Mouse (Mus musculus) limb, embryonic 13.5 days (tissue): ENCODE measurements at regions not wholly inside any gene's neighbourhood (a gene's known extent, or its start where the extent isn't known, plus 50 kb on each side); places are given as distances from the start of the nearest gene placed in this dataset.

ENCODE experiments used
- ATAC-seq: fragments of 200-750 bp; cut with Nextera tagmentation; 2 replicates; pipeline ENCODE4 v1.8.0; 2017; ENCODE audit warnings: low read depth, moderate number of reproducible peaks, moderate TSS enrichment; ENCODE audit not compliant: low FRiP score
- H3K27ac ChIP-seq: fragments of 300-500 bp; sonication (generic); 2 replicates; pipeline ENCODE4 v1.5.1; 2015; ENCODE audit warnings: inconsistent platforms, mild to moderate bottlenecking, moderate library complexity
- H3K27me3 ChIP-seq: fragments of 300-500 bp; sonication (generic); 2 replicates; pipeline ENCODE4 v1.6.1; 2015; ENCODE audit warnings: mild to moderate bottlenecking, inconsistent platforms
- H3K36me3 ChIP-seq: fragments of 300-500 bp; sonication (generic); 2 replicates; pipeline ENCODE4 v1.6.1; 2015; ENCODE audit warnings: inconsistent platforms, mild to moderate bottlenecking, moderate library complexity
- H3K4me1 ChIP-seq: fragments of 300-500 bp; sonication (generic); 2 replicates; pipeline ENCODE4 v1.6.1; 2015; ENCODE audit warnings: inconsistent platforms
- H3K4me2 ChIP-seq: fragments of 300-500 bp; sonication (generic); replicated peaks from 2 replicates; pipeline ENCODE4 v1.6.1; 2015; ENCODE audit warnings: inconsistent platforms, mild to moderate bottlenecking, moderate library complexity
- H3K4me3 ChIP-seq: fragments of 300-500 bp; sonication (generic); 2 replicates; pipeline ENCODE4 v1.5.1; 2015; ENCODE audit warnings: moderate library complexity, mild to moderate bottlenecking, inconsistent platforms
- H3K9ac ChIP-seq: fragments of 300-500 bp; sonication (generic); 2 replicates; pipeline ENCODE4 v1.6.1; 2015; ENCODE audit warnings: mild to moderate bottlenecking, inconsistent platforms
- H3K9me3 ChIP-seq: fragments of 300-500 bp; sonication (generic); 2 replicates; pipeline ENCODE4 v1.6.1; 2016; ENCODE audit warnings: inconsistent platforms
- WGBS: fragments of 180-500 bp; shearing (Covaris S2); methylation state at CpG from one replicate; pipeline ENCODE4 v1.1.7; 2015; 5-methylcytosine and 5-hydroxymethylcytosine counted together

GRCm38 (mm10) chr13:5519181-5519580 is 342.1 kb upstream of the Klf6 start:
- no peaks in the 10 kb centered on the region for H3K27me3 ChIP-seq
- no peak overlapping the region for H3K27ac ChIP-seq
- H3K9ac ChIP-seq, result no peak overlapping the region
- H3K4me3 ChIP-seq, result no peak overlapping the region
- no peak for ATAC-seq
- H3K36me3 ChIP-seq, result no peaks in the 10 kb centered on the region
- WGBS, result 91% methylated on average over 1 of the region's 1 CpGs
- H3K4me1 ChIP-seq, result no peaks in the 10 kb centered on the region
- H3K9me3 ChIP-seq, result no peaks in the 10 kb centered on the region
- H3K4me2 ChIP-seq, result no peak overlapping the region

DNA sequence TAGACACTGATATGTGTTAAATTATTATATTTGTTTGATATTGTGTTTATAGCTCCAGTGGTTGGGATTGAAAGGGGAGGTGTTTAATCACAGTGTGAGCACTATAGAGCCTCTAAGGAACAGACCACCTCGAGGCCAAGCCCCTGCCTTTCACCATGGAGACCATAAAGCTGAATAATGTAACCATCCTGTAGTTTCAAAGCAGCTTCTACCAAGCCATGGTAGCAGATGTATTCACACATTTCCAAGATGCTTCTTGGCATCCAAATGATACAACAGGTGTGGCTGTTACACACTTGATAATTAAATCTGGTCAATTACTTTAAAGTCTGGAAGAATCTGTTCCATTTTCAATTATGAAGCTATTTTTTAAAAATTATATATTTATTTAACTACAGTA is 341.7 kb upstream of the Klf6 start:
- 48% methylated on average over 1 of the region's 1 CpGs for WGBS

DNA sequence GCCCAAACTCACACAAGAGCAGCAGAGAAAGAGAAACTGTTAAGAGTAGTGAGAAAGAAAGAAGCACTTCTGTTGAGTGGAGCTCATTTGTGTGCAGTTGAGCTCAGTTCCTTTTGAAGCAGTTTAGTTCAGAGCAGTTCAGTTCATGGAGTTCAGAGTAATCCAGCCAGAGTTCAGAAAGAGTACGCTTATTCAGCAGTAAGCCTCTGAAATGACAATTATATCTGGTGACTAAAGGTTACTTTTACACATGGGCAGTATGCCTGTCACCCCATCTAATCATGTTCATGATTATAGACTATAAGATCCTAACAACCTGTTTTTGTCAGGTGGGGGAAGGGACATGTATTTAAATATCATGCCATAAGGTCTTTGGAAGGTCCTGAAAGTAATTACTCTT is 333.9 kb upstream of the Klf6 start:
- no peak overlapping the region for H3K27ac ChIP-seq
- 85% methylated on average over 1 of the region's 1 CpGs for WGBS

More for the DNA sequence above, 341.7 kb upstream of the Klf6 start:
- Histone ChIP-seq H3K4me3 (no peak overlapping the region), H3K9ac (no peak overlapping the region), H3K27ac (no peak overlapping the region), H3K4me2 (no peak overlapping the region), H3K36me3 (no peaks in the 10 kb centered on the region), H3K27me3 (no peaks in the 10 kb centered on the region), H3K4me1 (no peaks in the 10 kb centered on the region), H3K9me3 (no peaks in the 10 kb centered on the region)
- no peak for ATAC-seq

GRCm38 (mm10) chr13:5540321-5540720 is 321.0 kb upstream of the Klf6 start:
- Histone ChIP-seq H3K4me1 (no peaks in the 10 kb centered on the region), H3K9ac (no peak overlapping the region), H3K27ac (no peak overlapping the region), H3K4me3 (no peak overlapping the region), H3K4me2 (no peak overlapping the region), H3K9me3 (no peaks in the 10 kb centered on the region), H3K36me3 (no peaks in the 10 kb centered on the region), H3K27me3 (no peaks in the 10 kb centered on the region)
- ATAC-seq, result no peak
- 46% methylated on average over 1 of the region's 1 CpGs for WGBS

More for the DNA sequence above, 333.9 kb upstream of the Klf6 start:
- Histone ChIP-seq H3K4me1 (no peaks in the 10 kb centered on the region), H3K27me3 (no peaks in the 10 kb centered on the region), H3K4me2 (no peak overlapping the region), H3K9ac (no peak overlapping the region), H3K9me3 (no peaks in the 10 kb centered on the region), H3K4me3 (no peak overlapping the region), H3K36me3 (no peaks in the 10 kb centered on the region)
- no peak for ATAC-seq

DNA sequence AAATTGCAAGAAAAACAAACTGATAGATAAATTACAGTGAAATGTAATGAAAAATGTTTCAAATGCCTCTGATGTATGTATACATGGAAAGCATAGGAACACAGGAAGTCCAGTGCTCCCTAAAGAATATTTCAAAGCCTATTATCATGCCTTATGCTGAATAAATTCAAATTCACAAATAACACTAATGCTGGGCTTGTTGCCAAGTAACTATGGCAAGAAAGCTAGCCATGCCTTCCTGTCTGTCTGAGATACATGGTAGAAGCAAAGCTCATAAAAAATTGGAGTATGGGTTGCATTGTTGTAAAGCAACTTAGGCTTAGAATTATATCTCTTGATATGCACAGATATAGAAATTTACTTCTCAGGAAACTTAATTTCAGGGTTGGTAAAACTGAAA is 315.8 kb upstream of the Klf6 start:
- no peak for ATAC-seq
- Histone ChIP-seq H3K4me3 (no peak overlapping the region), H3K9ac (no peak overlapping the region), H3K9me3 (no peaks in the 10 kb centered on the region), H3K36me3 (no peaks in the 10 kb centered on the region), H3K4me1 (no peaks in the 10 kb centered on the region), H3K27me3 (no peaks in the 10 kb centered on the region), H3K4me2 (no peak overlapping the region), H3K27ac (no peak overlapping the region)

DNA sequence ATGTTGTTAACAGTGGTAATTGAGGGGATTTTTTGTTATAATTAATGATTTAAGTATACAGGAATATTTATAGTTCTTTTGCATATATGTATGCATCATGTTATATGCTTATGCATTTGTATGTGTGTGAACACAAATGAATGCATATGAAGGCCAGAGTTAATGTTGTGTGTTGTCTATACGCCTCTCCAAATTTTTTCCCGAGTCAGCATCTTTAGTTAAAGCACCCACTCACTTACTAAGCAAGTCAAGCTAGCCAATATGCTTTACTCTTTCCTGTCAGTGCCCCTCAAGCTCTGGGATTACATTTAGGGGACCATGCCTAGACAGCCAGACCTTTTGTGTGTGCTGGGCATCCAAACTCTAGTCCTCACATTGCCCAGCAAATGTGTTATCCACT is 315.3 kb upstream of the Klf6 start:
- Histone ChIP-seq H3K36me3 (no peaks in the 10 kb centered on the region), H3K9me3 (no peaks in the 10 kb centered on the region), H3K4me2 (no peak overlapping the region), H3K27ac (no peak overlapping the region), H3K9ac (no peak overlapping the region), H3K4me1 (no peaks in the 10 kb centered on the region), H3K4me3 (no peak overlapping the region), H3K27me3 (no peaks in the 10 kb centered on the region)
- no peak for ATAC-seq
- 90% methylated on average over 2 of the region's 2 CpGs for WGBS

DNA sequence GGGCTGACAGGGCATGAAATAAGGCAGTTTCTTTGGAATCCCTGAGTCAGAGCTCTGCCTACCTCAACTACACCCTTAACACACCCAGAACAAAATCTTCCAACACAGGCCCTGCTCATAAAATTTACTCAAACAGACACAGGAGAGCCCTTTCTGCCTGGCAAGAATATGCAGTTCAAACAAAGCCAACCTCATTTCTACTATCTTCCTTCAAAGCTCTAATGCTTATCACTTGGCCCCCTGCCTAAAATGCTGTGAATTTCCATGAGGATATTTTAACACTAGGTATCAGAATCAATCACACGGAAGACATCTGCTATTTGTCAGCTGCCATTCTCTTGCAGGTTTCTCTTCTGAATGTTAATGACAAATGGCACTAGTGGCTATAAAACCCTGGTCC is 314.3 kb upstream of the Klf6 start:
- H3K4me2 ChIP-seq, result no peak overlapping the region
- no peaks in the 10 kb centered on the region for H3K27me3 ChIP-seq
- H3K9ac ChIP-seq, result no peak overlapping the region
- no peak overlapping the region for H3K27ac ChIP-seq
- no peaks in the 10 kb centered on the region for H3K9me3 ChIP-seq
- no peak overlapping the region for H3K4me3 ChIP-seq
- no peaks in the 10 kb centered on the region for H3K36me3 ChIP-seq
- no peak for ATAC-seq
- H3K4me1 ChIP-seq, result no peaks in the 10 kb centered on the region
- WGBS, result 69% methylated on average over 1 of the region's 1 CpGs

- no peaks in the 10 kb centered on the region for H3K9me3 ChIP-seq
- no peak overlapping the region for H3K9ac ChIP-seq
- WGBS, result 90% methylated on average over 1 of the region's 1 CpGs
- H3K4me3 ChIP-seq, result no peak overlapping the region
- no peaks in the 10 kb centered on the region for H3K4me1 ChIP-seq
- no peak for ATAC-seq
- no peak overlapping the region for H3K27ac ChIP-seq
- no peak overlapping the region for H3K4me2 ChIP-seq
- no peaks in the 10 kb centered on the region for H3K27me3 ChIP-seq
- H3K36me3 ChIP-seq, result no peaks in the 10 kb centered on the region
Measured at GRCm38 (mm10) chr13:5548768-5549167, 312.5 kb upstream of the Klf6 start.

GRCm38 (mm10) chr13:5549175-5549574 is 312.1 kb upstream of the Klf6 start:
- no peak overlapping the region for H3K27ac ChIP-seq
- no peaks in the 10 kb centered on the region for H3K36me3 ChIP-seq
- H3K9me3 ChIP-seq, result no peaks in the 10 kb centered on the region
- no peak overlapping the region for H3K9ac ChIP-seq
- H3K4me1 ChIP-seq, result no peaks in the 10 kb centered on the region
- H3K4me2 ChIP-seq, result no peak overlapping the region
- no peak for ATAC-seq
- WGBS, result 46% methylated on average over 4 of the region's 4 CpGs
- no peaks in the 10 kb centered on the region for H3K27me3 ChIP-seq
- no peak overlapping the region for H3K4me3 ChIP-seq

DNA sequence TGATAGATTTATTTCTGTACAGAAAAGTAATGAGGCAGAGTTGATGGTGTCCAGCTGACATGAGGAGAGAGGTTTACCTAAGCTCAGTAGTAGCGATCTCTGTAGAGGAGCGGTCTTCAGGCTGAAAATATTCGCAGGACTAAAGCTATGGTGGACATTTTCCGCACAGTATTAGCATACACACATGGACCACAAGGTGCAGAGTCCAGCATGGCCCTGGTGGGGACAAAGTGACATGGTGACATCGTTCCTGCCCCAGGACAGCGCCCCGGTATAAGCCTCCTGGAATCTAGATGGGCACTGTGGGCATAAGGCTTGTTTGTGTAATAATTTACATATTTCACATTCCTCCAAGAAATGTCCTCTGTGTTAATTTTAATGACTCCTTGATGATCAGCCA is 311.5 kb upstream of the Klf6 start:
- WGBS, result 89% methylated on average over 7 of the region's 7 CpGs
- Histone ChIP-seq H3K9me3 (no peaks in the 10 kb centered on the region), H3K36me3 (no peaks in the 10 kb centered on the region), H3K27me3 (no peaks in the 10 kb centered on the region), H3K4me3 (no peak overlapping the region), H3K27ac (no peak overlapping the region), H3K4me2 (no peak overlapping the region), H3K9ac (no peak overlapping the region), H3K4me1 (no peaks in the 10 kb centered on the region)
- ATAC-seq, result no peak

- Histone ChIP-seq H3K4me2 (no peak overlapping the region), H3K9me3 (no peaks in the 10 kb centered on the region), H3K27ac (no peak overlapping the region), H3K27me3 (no peaks in the 10 kb centered on the region), H3K4me1 (no peaks in the 10 kb centered on the region), H3K9ac (no peak overlapping the region), H3K4me3 (no peak overlapping the region), H3K36me3 (no peaks in the 10 kb centered on the region)
- ATAC-seq, result no peak
- WGBS, result 89% methylated on average over 3 of the region's 3 CpGs
Measured at GRCm38 (mm10) chr13:5550354-5550753, 310.9 kb upstream of the Klf6 start.

DNA sequence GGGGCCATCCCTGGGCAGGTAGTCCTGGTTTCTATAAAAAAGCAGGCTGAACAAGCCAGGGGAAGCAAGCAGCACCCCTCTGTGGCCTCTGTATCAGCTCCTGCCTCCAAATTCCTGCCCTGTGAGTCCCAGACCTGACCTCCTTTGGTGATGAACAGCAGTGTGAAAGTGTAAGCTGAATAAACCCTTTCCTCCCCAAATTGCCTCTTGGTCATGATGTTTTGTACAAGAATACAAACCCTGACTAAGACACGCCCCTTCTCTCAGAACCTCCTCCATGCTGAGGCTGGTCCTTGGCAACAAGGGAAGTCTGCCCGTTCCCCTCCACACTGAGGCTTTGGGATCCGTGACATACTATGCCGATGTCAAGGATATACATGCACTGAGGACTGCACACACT is 310.2 kb upstream of the Klf6 start:
- no peak overlapping the region for H3K9ac ChIP-seq
- no peak overlapping the region for H3K27ac ChIP-seq
- no peaks in the 10 kb centered on the region for H3K27me3 ChIP-seq
- H3K4me1 ChIP-seq, result no peaks in the 10 kb centered on the region
- H3K4me2 ChIP-seq, result no peak overlapping the region
- H3K4me3 ChIP-seq, result no peak overlapping the region
- WGBS, result 95% methylated on average over 4 of the region's 4 CpGs
- ATAC-seq, result no peak
- no peaks in the 10 kb centered on the region for H3K9me3 ChIP-seq
- H3K36me3 ChIP-seq, result no peaks in the 10 kb centered on the region

DNA sequence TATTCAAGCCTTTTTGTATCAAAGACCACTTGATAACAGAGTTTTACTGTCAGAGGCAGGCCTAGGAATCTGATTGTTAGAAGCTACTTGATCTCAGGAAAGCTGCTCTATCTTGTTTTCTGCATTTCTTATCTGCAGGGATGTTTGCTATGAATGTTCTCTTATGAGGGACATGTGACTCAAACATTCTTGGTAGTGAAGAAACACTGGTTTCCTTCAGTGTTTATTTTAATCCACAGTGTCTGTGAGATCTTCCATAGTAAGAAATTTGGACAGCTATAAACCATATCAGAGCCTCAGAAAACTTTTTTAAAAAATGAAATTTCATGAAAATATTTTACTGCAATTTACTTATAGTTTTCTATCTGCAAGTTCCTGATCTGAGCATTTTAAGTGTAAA is 307.8 kb upstream of the Klf6 start:
- H3K27me3 ChIP-seq, result no peaks in the 10 kb centered on the region
- H3K27ac ChIP-seq, result no peak overlapping the region
- H3K9ac ChIP-seq, result no peak overlapping the region
- no peak overlapping the region for H3K4me2 ChIP-seq
- ATAC-seq, result no peak
- no peaks in the 10 kb centered on the region for H3K9me3 ChIP-seq
- H3K4me3 ChIP-seq, result no peak overlapping the region
- no peaks in the 10 kb centered on the region for H3K4me1 ChIP-seq
- no peaks in the 10 kb centered on the region for H3K36me3 ChIP-seq

DNA sequence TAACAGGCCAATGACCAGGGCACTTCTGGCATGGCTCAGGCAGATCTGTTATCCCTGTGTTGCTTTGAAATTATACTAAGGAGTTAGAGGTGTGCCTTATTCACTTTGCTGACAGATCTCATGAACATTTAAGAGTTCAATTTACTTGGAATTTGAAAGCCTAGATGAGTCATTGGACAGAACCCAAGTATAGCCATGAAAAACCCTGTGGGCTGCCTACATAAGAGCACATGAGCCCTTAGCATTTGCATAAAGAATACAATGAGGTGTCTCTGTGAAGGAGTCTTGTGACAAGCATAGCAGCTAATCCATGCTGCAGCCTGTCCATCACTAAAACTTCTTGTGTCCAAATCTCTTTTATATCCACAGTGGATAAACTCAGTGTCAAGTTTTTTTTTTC is 303.2 kb upstream of the Klf6 start:
- H3K36me3 ChIP-seq, result no peaks in the 10 kb centered on the region
- ATAC-seq, result no peak
- no peak overlapping the region for H3K4me3 ChIP-seq
- no peak overlapping the region for H3K9ac ChIP-seq
- H3K9me3 ChIP-seq, result no peaks in the 10 kb centered on the region
- H3K4me2 ChIP-seq, result no peak overlapping the region
- H3K4me1 ChIP-seq, result no peaks in the 10 kb centered on the region
- H3K27ac ChIP-seq, result no peak overlapping the region
- no peaks in the 10 kb centered on the region for H3K27me3 ChIP-seq
